Mouse (Mus musculus) spleen, adult 2 months (tissue): ENCODE measurements at regions not wholly inside any gene's neighbourhood (a gene's known extent, or its start where the extent isn't known, plus 50 kb on each side); places are given as distances from the start of the nearest gene placed in this dataset.

Source experiments
- DNase-seq, 2 experiments: peaks; one replicate each; pipeline versions ENCODE4 v3.0.0 to v3.0.0-alpha.2; 2012 to 2021; ENCODE audit warnings: low spot score in 2 of 2, low read depth in 1 of 2
- H3K27ac ChIP-seq: fragments of 200-500 bp; 2 replicates; pipeline ENCODE4 v1.5.1; 2012; ENCODE audit warnings: low read length, inconsistent platforms; ENCODE audit not compliant: insufficient read depth
- H3K27me3 ChIP-seq: fragments of 200-500 bp; 2 replicates; pipeline ENCODE4 v1.6.1; 2012; ENCODE audit warnings: mild to moderate bottlenecking, moderate library complexity, low read length, inconsistent platforms; ENCODE audit not compliant: control insufficient read depth, insufficient read depth
- H3K36me3 ChIP-seq: fragments of 200-500 bp; 2 replicates; pipeline ENCODE4 v1.6.1; 2012; ENCODE audit warnings: mild to moderate bottlenecking, low read length, inconsistent platforms; ENCODE audit not compliant: control insufficient read depth, insufficient read depth
- H3K4me1 ChIP-seq: fragments of 200-500 bp; 2 replicates; pipeline ENCODE4 v1.6.1; 2011; ENCODE audit warnings: inconsistent platforms; ENCODE audit not compliant: control insufficient read depth, insufficient read depth, insufficient read length
- H3K4me3 ChIP-seq: fragments of 200-500 bp; 2 replicates; pipeline ENCODE4 v1.5.1; 2011; ENCODE audit warnings: mild to moderate bottlenecking, inconsistent platforms; ENCODE audit not compliant: insufficient read depth, insufficient read length; ENCODE audit errors: extremely low read depth
- CTCF ChIP-seq: fragments of 200-500 bp; IDR thresholded peaks from 2 replicates; pipeline ENCODE4 v1.5.1; 2011; ENCODE audit warnings: mild to moderate bottlenecking, inconsistent platforms; ENCODE audit not compliant: insufficient read depth, insufficient read length, insufficient replicate concordance; ENCODE audit errors: extremely low read depth
- POLR2A ChIP-seq: fragments of 200-500 bp; IDR thresholded peaks from 2 replicates; pipeline ENCODE4 v1.6.1; 2011; ENCODE audit warnings: low read depth, low read length, inconsistent platforms
- WGBS: fragments of 180-500 bp; shearing (Covaris S2); methylation state at CpG from one replicate; pipeline ENCODE4 v1.1.7; 2018; 5-methylcytosine and 5-hydroxymethylcytosine counted together

GRCm38 (mm10) chr6:140106141-140106540 is 64.9 kb upstream of the Plcz1 start:
- no peak for DNase-seq
- H3K4me3 ChIP-seq = no peak overlapping the region
- no peak for TF ChIP-seq POLR2A
- TF ChIP-seq CTCF = no peak
- H3K27me3 ChIP-seq = no peaks in the 10 kb centered on the region
- WGBS = 81% methylated on average over 5 of the region's 5 CpGs
- no peak overlapping the region for H3K27ac ChIP-seq
- no peaks in the 10 kb centered on the region for H3K4me1 ChIP-seq
- H3K36me3 ChIP-seq = no peaks in the 10 kb centered on the region

DNA sequence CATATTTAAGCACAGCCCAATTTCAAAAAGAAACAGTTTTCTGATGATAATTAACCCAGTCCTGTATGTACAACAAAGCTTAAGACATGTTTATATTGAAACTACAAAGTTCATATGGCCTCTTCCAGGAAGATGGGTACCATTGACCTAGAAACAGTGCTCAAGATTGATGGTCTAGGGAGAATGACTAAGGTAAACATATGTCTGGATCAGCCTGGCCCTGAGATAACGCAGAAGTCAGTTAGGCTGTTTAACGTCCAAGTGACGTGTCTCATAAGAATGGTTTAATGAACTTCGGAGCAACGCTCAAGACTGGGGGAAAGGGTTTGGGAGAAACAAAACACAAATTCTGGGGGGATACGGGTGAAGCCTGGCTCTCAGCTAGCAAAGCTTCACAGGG is 60.8 kb upstream of the Plcz1 start:
- Histone ChIP-seq H3K4me1 (no peaks in the 10 kb centered on the region), H3K36me3 (no peaks in the 10 kb centered on the region), H3K4me3 (no peak overlapping the region), H3K27me3 (no peaks in the 10 kb centered on the region), H3K27ac (no peak overlapping the region)
- TF ChIP-seq CTCF (no peak), POLR2A (no peak)
- WGBS = 78% methylated on average over 6 of the region's 6 CpGs
- no peak for DNase-seq

DNA sequence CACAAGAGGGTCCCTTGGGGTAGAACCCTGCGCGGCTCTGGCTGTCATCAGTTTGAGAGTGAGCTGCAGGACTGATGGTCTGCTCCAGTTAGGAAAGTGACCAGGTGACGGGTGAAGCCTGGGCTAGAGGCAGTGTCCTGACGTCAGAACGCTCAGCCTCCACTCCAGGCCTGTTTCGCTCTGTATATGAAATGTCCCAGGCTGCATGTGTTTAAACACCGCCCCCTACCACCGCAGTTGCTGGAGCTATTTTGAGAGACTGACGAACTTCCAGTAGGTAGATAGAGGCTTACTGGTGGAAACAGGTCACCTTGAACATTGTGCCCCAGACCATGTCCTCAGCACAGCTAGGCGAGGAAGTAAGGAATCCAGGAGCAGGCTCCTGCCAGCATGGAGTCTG is 54.2 kb upstream of the Plcz1 start:
- no peak for DNase-seq
- no peaks in the 10 kb centered on the region for H3K27me3 ChIP-seq
- no peaks in the 10 kb centered on the region for H3K36me3 ChIP-seq
- H3K4me3 ChIP-seq = no peak overlapping the region
- no peak overlapping the region for H3K27ac ChIP-seq
- WGBS = 86% methylated on average over 10 of the region's 10 CpGs
- no peaks in the 10 kb centered on the region for H3K4me1 ChIP-seq
- TF ChIP-seq CTCF (no peak), POLR2A (no peak)
